Mouse (Mus musculus): ENCODE data around the gene Insl3. TPM values are rescaled to one million over a fixed set of nuclear protein-coding genes. Genes with fewer than 3 reads are reported as not detected.
A peak's percentile ranks its signal among the peaks of the same experiment; 100 is the strongest.

Insl3 gene
- total and polyA plus RNA-seq, 2 experiments: 0.74 to 8.2 TPM

DNA sequence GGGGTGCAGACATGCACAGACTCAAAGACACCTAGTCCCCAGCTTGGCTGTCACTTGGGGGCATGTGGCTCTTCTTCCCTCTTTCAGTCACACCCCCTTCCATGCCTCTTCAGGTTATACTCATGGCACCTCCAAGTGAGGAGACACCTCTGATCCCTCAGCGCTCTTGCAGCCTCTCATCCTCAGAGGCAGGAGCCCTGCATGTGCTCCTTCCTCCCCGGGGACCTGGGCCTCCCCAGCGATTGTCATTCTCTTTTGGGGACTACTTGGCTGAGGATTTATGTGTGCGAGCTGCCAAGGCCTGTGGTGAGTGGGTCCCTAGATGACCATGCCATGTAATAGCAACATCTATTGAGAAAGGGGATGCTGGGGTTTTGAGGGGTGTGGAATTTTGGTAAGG is 10.8 kb upstream of the Insl3 start:
- H3K4me1 ChIP-seq (ENCODE audit: control insufficient read depth, insufficient read depth, low read length): peaks cover 8% of the 10 kb centered on the region; the same call in 1 of the 2 replicates
- H3K27me3 ChIP-seq (ENCODE audit: control insufficient read depth, insufficient read depth, low read length): no peaks in the 10 kb centered on the region
- no peak overlapping the region for H3K9ac ChIP-seq (ENCODE audit: low read depth, low read length)
- H3K36me3 ChIP-seq (ENCODE audit: control insufficient read depth, insufficient read depth, low read length): no peaks in the 10 kb centered on the region
- no peaks in the 10 kb centered on the region for H3K79me2 ChIP-seq (ENCODE audit: control insufficient read depth, insufficient read depth, low read length)
- no peak for TF ChIP-seq CTCF (IDR thresholded peaks at IDR 0.05; ENCODE audit: low read depth, low read length)
- TF ChIP-seq POLR2A (IDR thresholded peaks at IDR 0.05; ENCODE audit: extremely low read depth, insufficient read depth, low read length): no peak
- 72% methylated on average over 4 of the region's 4 CpGs for WGBS
- no peak for DNase-seq (ENCODE audit: extremely low read depth, low read depth, low spot score)
- H3K4me3 ChIP-seq (ENCODE audit: insufficient read depth, low read depth, low read length): no peak overlapping the region
- no peak overlapping the region for H3K27ac ChIP-seq (replicated peaks; ENCODE audit: insufficient read depth, low read depth, low read length)

DNA sequence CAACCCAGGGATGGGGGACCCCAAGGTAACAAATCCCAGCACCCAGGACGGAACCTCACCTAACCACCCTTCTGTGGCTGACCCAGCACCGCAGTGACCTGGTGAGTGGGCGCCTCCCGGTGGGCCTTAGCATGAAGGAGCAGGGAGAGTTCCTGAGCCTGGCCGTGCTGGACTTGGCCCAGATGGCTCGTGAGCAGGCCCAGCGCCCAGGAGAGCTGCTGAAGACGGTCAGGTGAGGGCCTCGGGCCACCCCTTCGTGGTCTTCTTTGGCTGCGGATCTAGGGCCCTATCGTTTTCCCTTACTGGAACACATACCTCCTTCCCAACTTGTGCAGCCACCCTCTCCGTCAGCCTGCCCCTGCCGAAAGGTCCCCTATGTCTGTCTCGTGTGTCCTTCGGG is 9.9 kb upstream of the Insl3 start:
- no peaks in the 10 kb centered on the region for H3K36me3 ChIP-seq (ENCODE audit: control insufficient read depth, insufficient read depth, low read length)
- DNase-seq (ENCODE audit: extremely low read depth, low read depth, low spot score): no peak
- H3K4me3 ChIP-seq (ENCODE audit: insufficient read depth, low read depth, low read length): no peak overlapping the region
- no peaks in the 10 kb centered on the region for H3K27me3 ChIP-seq (ENCODE audit: control insufficient read depth, insufficient read depth, low read length)
- H3K79me2 ChIP-seq (ENCODE audit: control insufficient read depth, insufficient read depth, low read length): no peaks in the 10 kb centered on the region
- H3K27ac ChIP-seq (replicated peaks; ENCODE audit: insufficient read depth, low read depth, low read length): no peak overlapping the region
- H3K9ac ChIP-seq (ENCODE audit: low read depth, low read length): no peak overlapping the region
- WGBS: 65% methylated on average over 16 of the region's 16 CpGs
- TF ChIP-seq CTCF (IDR thresholded peaks at IDR 0.05; ENCODE audit: low read depth, low read length): no peak
- TF ChIP-seq POLR2A (IDR thresholded peaks at IDR 0.05; ENCODE audit: extremely low read depth, insufficient read depth, low read length): no peak
- H3K4me1 ChIP-seq (ENCODE audit: control insufficient read depth, insufficient read depth, low read length): peaks cover 8% of the 10 kb centered on the region; the same call in 1 of the 2 replicates

- no peak overlapping the region for H3K27ac ChIP-seq (replicated peaks; ENCODE audit: insufficient read depth, low read depth, low read length)
- 28% methylated on average over 46 of the region's 46 CpGs for WGBS
- DNase-seq (ENCODE audit: extremely low read depth, low read depth, low spot score): no peak
- H3K27me3 ChIP-seq (ENCODE audit: control insufficient read depth, insufficient read depth, low read length): no peaks in the 10 kb centered on the region
- no peak overlapping the region for H3K9ac ChIP-seq (ENCODE audit: low read depth, low read length)
- TF ChIP-seq POLR2A (IDR thresholded peaks at IDR 0.05; ENCODE audit: extremely low read depth, insufficient read depth, low read length): no peak
- TF ChIP-seq CTCF (IDR thresholded peaks at IDR 0.05; ENCODE audit: low read depth, low read length): no peak
- peaks cover 8% of the 10 kb centered on the region; the same call in 1 of the 2 replicates for H3K4me1 ChIP-seq (ENCODE audit: control insufficient read depth, insufficient read depth, low read length)
- H3K36me3 ChIP-seq (ENCODE audit: control insufficient read depth, insufficient read depth, low read length): no peaks in the 10 kb centered on the region
- H3K4me3 ChIP-seq (ENCODE audit: insufficient read depth, low read depth, low read length): no peak overlapping the region; the same call in 1 of the 2 replicates
- H3K79me2 ChIP-seq (ENCODE audit: control insufficient read depth, insufficient read depth, low read length): no peaks in the 10 kb centered on the region
Observed at GRCm38 (mm10) chr8:71679550-71680168, 9.4 kb upstream of the Insl3 start.

GRCm38 (mm10) chr8:71680471-71680870 is 8.5 kb upstream of the Insl3 start:
- Histone ChIP-seq H3K27me3 (ENCODE audit: control insufficient read depth, insufficient read depth, low read length) (0 out of 2 replicates have a peak, but pooled peaks cover under 1% of the 10 kb centered on the region), H3K4me3 (ENCODE audit: insufficient read depth, low read depth, low read length) (no peak overlapping the region), H3K9ac (ENCODE audit: low read depth, low read length) (no peak overlapping the region), H3K4me1 (ENCODE audit: control insufficient read depth, insufficient read depth, low read length) (peaks cover 7% of the 10 kb centered on the region; the same call in 1 of the 2 replicates), H3K36me3 (ENCODE audit: control insufficient read depth, insufficient read depth, low read length) (no peaks in the 10 kb centered on the region), H3K79me2 (ENCODE audit: control insufficient read depth, insufficient read depth, low read length) (no peaks in the 10 kb centered on the region), H3K27ac (replicated peaks; ENCODE audit: insufficient read depth, low read depth, low read length) (0 out of 2 replicates have a peak overlapping the region, but pooled peaks have one; percentile 8)
- no peak for DNase-seq (ENCODE audit: extremely low read depth, low read depth, low spot score)
- no peak for TF ChIP-seq CTCF (IDR thresholded peaks at IDR 0.05; ENCODE audit: low read depth, low read length)
- no peak for TF ChIP-seq POLR2A (IDR thresholded peaks at IDR 0.05; ENCODE audit: extremely low read depth, insufficient read depth, low read length)
- WGBS: 80% methylated on average over 21 of the region's 21 CpGs

- H3K36me3 ChIP-seq (ENCODE audit: control insufficient read depth, insufficient read depth, low read length): no peaks in the 10 kb centered on the region
- DNase-seq (ENCODE audit: extremely low read depth, low read depth, low spot score): no peak
- H3K79me2 ChIP-seq (ENCODE audit: control insufficient read depth, insufficient read depth, low read length): no peaks in the 10 kb centered on the region
- H3K27ac ChIP-seq (replicated peaks; ENCODE audit: insufficient read depth, low read depth, low read length): no peak overlapping the region
- H3K4me3 ChIP-seq (ENCODE audit: insufficient read depth, low read depth, low read length): no peak overlapping the region
- H3K4me1 ChIP-seq (ENCODE audit: control insufficient read depth, insufficient read depth, low read length): peaks cover 3% of the 10 kb centered on the region; the same call in 1 of the 2 replicates
- WGBS: 60% methylated on average over 18 of the region's 18 CpGs
- TF ChIP-seq POLR2A (IDR thresholded peaks at IDR 0.05; ENCODE audit: extremely low read depth, insufficient read depth, low read length): no peak
- H3K27me3 ChIP-seq (ENCODE audit: control insufficient read depth, insufficient read depth, low read length): peaks cover 5% of the 10 kb centered on the region; the same call in 1 of the 2 replicates
- no peak overlapping the region for H3K9ac ChIP-seq (ENCODE audit: low read depth, low read length)
Observed at GRCm38 (mm10) chr8:71681369-71681915, 7.6 kb upstream of the Insl3 start.

- Histone ChIP-seq H3K27me3 (ENCODE audit: control insufficient read depth, insufficient read depth, low read length) (peaks cover 5% of the 10 kb centered on the region; the same call in 1 of the 2 replicates), H3K4me3 (ENCODE audit: insufficient read depth, low read depth, low read length) (no peak overlapping the region), H3K4me1 (ENCODE audit: control insufficient read depth, insufficient read depth, low read length) (peaks cover 3% of the 10 kb centered on the region; the same call in 1 of the 2 replicates), H3K36me3 (ENCODE audit: control insufficient read depth, insufficient read depth, low read length) (no peaks in the 10 kb centered on the region), H3K9ac (ENCODE audit: low read depth, low read length) (no peak overlapping the region), H3K27ac (replicated peaks; ENCODE audit: insufficient read depth, low read depth, low read length) (no peak overlapping the region), H3K79me2 (ENCODE audit: control insufficient read depth, insufficient read depth, low read length) (no peaks in the 10 kb centered on the region)
- DNase-seq (ENCODE audit: extremely low read depth, low read depth, low spot score): no peak
- 90% methylated on average over 12 of the region's 12 CpGs for WGBS
- no peak for TF ChIP-seq CTCF (IDR thresholded peaks at IDR 0.05; ENCODE audit: low read depth, low read length)
- no peak for TF ChIP-seq POLR2A (IDR thresholded peaks at IDR 0.05; ENCODE audit: extremely low read depth, insufficient read depth, low read length)
Observed at GRCm38 (mm10) chr8:71682832-71683231, 6.2 kb upstream of the Insl3 start.
